Mouse (Mus musculus) intestine, embryonic 16.5 days (tissue): ENCODE measurements around the gene Plxna4. TPM values are rescaled to one million over a fixed set of nuclear protein-coding genes. Genes with fewer than 3 reads are reported as not detected.

Source experiments
- ATAC-seq: fragments of 200-750 bp; cut with Nextera tagmentation; 2 replicates; pipeline ENCODE4 v1.8.0; 2017; ENCODE audit warnings: moderate TSS enrichment, moderate library complexity
- H3K27ac ChIP-seq: fragments of 300-500 bp; sonication (generic); 2 replicates; pipeline ENCODE4 v1.5.1; 2014; ENCODE audit warnings: mild to moderate bottlenecking, low read length
- H3K27me3 ChIP-seq: fragments of 300-500 bp; sonication (generic); replicated peaks from 2 replicates; pipeline ENCODE4 v1.6.1; 2014; ENCODE audit warnings: low read length, control low read depth, mixed read lengths; ENCODE audit not compliant: control insufficient read depth, insufficient read depth
- H3K36me3 ChIP-seq: fragments of 300-500 bp; sonication (generic); 2 replicates; pipeline ENCODE4 v1.6.1; 2014; ENCODE audit warnings: low read length, control low read depth; ENCODE audit not compliant: control insufficient read depth, insufficient read depth
- H3K4me1 ChIP-seq: fragments of 300-500 bp; sonication (generic); 2 replicates; pipeline ENCODE4 v1.6.1; 2014; ENCODE audit warnings: low read length, control low read depth, mixed read lengths; ENCODE audit not compliant: control insufficient read depth, insufficient read depth
- H3K4me2 ChIP-seq: fragments of 300-500 bp; sonication (generic); 2 replicates; pipeline ENCODE4 v1.6.1; 2014; ENCODE audit warnings: low read depth, low read length, control low read depth
- H3K4me3 ChIP-seq: fragments of 300-500 bp; sonication (generic); 2 replicates; pipeline ENCODE4 v1.5.1; 2014; ENCODE audit warnings: mild to moderate bottlenecking, low read length
- H3K9ac ChIP-seq: fragments of 300-500 bp; sonication (generic); 2 replicates; pipeline ENCODE4 v1.6.1; 2014; ENCODE audit warnings: low read depth, low read length
- H3K9me3 ChIP-seq: fragments of 300-500 bp; sonication (generic); 2 replicates; pipeline ENCODE4 v1.6.1; 2016; ENCODE audit warnings: low read length, control low read depth; ENCODE audit not compliant: control insufficient read depth
- WGBS: fragments of 180-500 bp; shearing (Covaris S2); extraction: QIAGEN DNeasy Blood & Tissue Kit; methylation state at CpG from one replicate; pipeline ENCODE4 v1.1.7; 2014; 5-methylcytosine and 5-hydroxymethylcytosine counted together
- polyA plus RNA-seq: library from polyadenylated mRNA; unstranded; fragments of >200 nt; fragmentation: Nextera tagmentation; extraction: Ambion mirVana; gene quantifications from 2 replicates; pipeline ENCODE4 v1.2.1, GENCODE M21; 2015

Plxna4 gene
- polyA plus RNA-seq, 1 experiment from 2014 or later: 1.3 TPM

- no peaks in the 10 kb centered on the region for H3K4me1 ChIP-seq
- H3K36me3 ChIP-seq: no peaks in the 10 kb centered on the region
- no peak overlapping the region for H3K27ac ChIP-seq
- 89% methylated on average over 4 of the region's 4 CpGs for WGBS
- no peak overlapping the region for H3K9ac ChIP-seq
- no peak for ATAC-seq
- H3K9me3 ChIP-seq: no peaks in the 10 kb centered on the region
- H3K4me3 ChIP-seq: no peak overlapping the region
- H3K27me3 ChIP-seq: no peaks in the 10 kb centered on the region
- H3K4me2 ChIP-seq: no peak overlapping the region
These were observed 278.8 kb downstream of the Plxna4 start for GRCm38 (mm10) chr6:32309147-32309546.

- WGBS: 64% methylated on average over 2 of the region's 2 CpGs
These were observed 287.4 kb downstream of the Plxna4 start for GRCm38 (mm10) chr6:32300611-32301010.

GRCm38 (mm10) chr6:32281457-32281856, 306.5 kb downstream of the Plxna4 start:
- Histone ChIP-seq H3K36me3 (no peaks in the 10 kb centered on the region), H3K4me2 (no peak overlapping the region), H3K9me3 (no peaks in the 10 kb centered on the region), H3K4me1 (no peaks in the 10 kb centered on the region), H3K27me3 (no peaks in the 10 kb centered on the region), H3K4me3 (no peak overlapping the region), H3K27ac (no peak overlapping the region), H3K9ac (no peak overlapping the region)
- no peak for ATAC-seq

More at GRCm38 (mm10) chr6:32300611-32301010, 287.4 kb downstream of the Plxna4 start:
- H3K36me3 ChIP-seq: no peaks in the 10 kb centered on the region
- H3K4me3 ChIP-seq: no peak overlapping the region
- H3K4me1 ChIP-seq: no peaks in the 10 kb centered on the region
- no peak overlapping the region for H3K4me2 ChIP-seq
- H3K9ac ChIP-seq: no peak overlapping the region
- no peak for ATAC-seq
- no peaks in the 10 kb centered on the region for H3K27me3 ChIP-seq
- no peaks in the 10 kb centered on the region for H3K9me3 ChIP-seq
- H3K27ac ChIP-seq: no peak overlapping the region

- H3K4me2 ChIP-seq: no peak overlapping the region
- no peaks in the 10 kb centered on the region for H3K4me1 ChIP-seq
- 57% methylated on average over 2 of the region's 2 CpGs for WGBS
- no peak overlapping the region for H3K27ac ChIP-seq
- H3K36me3 ChIP-seq: no peaks in the 10 kb centered on the region
- no peak overlapping the region for H3K4me3 ChIP-seq
- H3K9me3 ChIP-seq: no peaks in the 10 kb centered on the region
- ATAC-seq: no peak
- H3K27me3 ChIP-seq: no peaks in the 10 kb centered on the region
- H3K9ac ChIP-seq: no peak overlapping the region
These were observed 307.3 kb downstream of the Plxna4 start for GRCm38 (mm10) chr6:32280728-32281127.

GRCm38 (mm10) chr6:32271463-32271862, 316.5 kb downstream of the Plxna4 start:
- Histone ChIP-seq H3K27me3 (no peaks in the 10 kb centered on the region), H3K4me2 (no peak overlapping the region), H3K9ac (no peak overlapping the region), H3K4me1 (no peaks in the 10 kb centered on the region), H3K27ac (no peak overlapping the region), H3K36me3 (no peaks in the 10 kb centered on the region), H3K4me3 (no peak overlapping the region), H3K9me3 (no peaks in the 10 kb centered on the region)
- no peak for ATAC-seq
- WGBS: 59% methylated on average over 4 of the region's 4 CpGs

GRCm38 (mm10) chr6:32266085-32266484, 321.9 kb downstream of the Plxna4 start:
- Histone ChIP-seq H3K27ac (no peak overlapping the region), H3K36me3 (no peaks in the 10 kb centered on the region), H3K4me1 (no peaks in the 10 kb centered on the region), H3K4me3 (no peak overlapping the region), H3K27me3 (no peaks in the 10 kb centered on the region), H3K4me2 (no peak overlapping the region), H3K9ac (no peak overlapping the region), H3K9me3 (no peaks in the 10 kb centered on the region)
- WGBS: 81% methylated on average over 7 of the region's 7 CpGs
- ATAC-seq: no peak

- whole genome bisulfite sequencing: 44% methylated on average over 3 of the region's 3 CpGs
- Histone ChIP-seq H3K4me2 (no peak overlapping the region), H3K4me1 (no peaks in the 10 kb centered on the region), H3K4me3 (no peak overlapping the region), H3K27me3 (no peaks in the 10 kb centered on the region), H3K9ac (no peak overlapping the region), H3K36me3 (no peaks in the 10 kb centered on the region), H3K27ac (no peak overlapping the region), H3K9me3 (no peaks in the 10 kb centered on the region)
- no peak for ATAC-seq
These were observed 326.7 kb downstream of the Plxna4 start for GRCm38 (mm10) chr6:32261339-32261738.

- 84% methylated on average over 5 of the region's 5 CpGs for WGBS
- Histone ChIP-seq H3K4me3 (no peak overlapping the region), H3K36me3 (no peaks in the 10 kb centered on the region), H3K9me3 (no peaks in the 10 kb centered on the region), H3K27ac (no peak overlapping the region), H3K4me2 (no peak overlapping the region), H3K4me1 (no peaks in the 10 kb centered on the region), H3K27me3 (no peaks in the 10 kb centered on the region), H3K9ac (no peak overlapping the region)
- no peak for ATAC-seq
These were observed 327.7 kb downstream of the Plxna4 start for GRCm38 (mm10) chr6:32260341-32260740.

- H3K4me2 ChIP-seq: no peak overlapping the region
- H3K27ac ChIP-seq: no peak overlapping the region
- H3K27me3 ChIP-seq: no peaks in the 10 kb centered on the region
- H3K4me3 ChIP-seq: no peak overlapping the region
- H3K4me1 ChIP-seq: no peaks in the 10 kb centered on the region
- no peak overlapping the region for H3K9ac ChIP-seq
- WGBS: 60% methylated on average over 2 of the region's 2 CpGs
- ATAC-seq: no peak
- no peaks in the 10 kb centered on the region for H3K36me3 ChIP-seq
- H3K9me3 ChIP-seq: no peaks in the 10 kb centered on the region
These were observed 332.8 kb downstream of the Plxna4 start for GRCm38 (mm10) chr6:32255191-32255590.

GRCm38 (mm10) chr6:32252168-32252567, 335.8 kb downstream of the Plxna4 start:
- Histone ChIP-seq H3K9ac (no peak overlapping the region), H3K36me3 (no peaks in the 10 kb centered on the region), H3K4me1 (no peaks in the 10 kb centered on the region), H3K4me3 (no peak overlapping the region), H3K27ac (no peak overlapping the region), H3K9me3 (no peaks in the 10 kb centered on the region), H3K4me2 (no peak overlapping the region), H3K27me3 (no peaks in the 10 kb centered on the region)
- 75% methylated on average over 7 of the region's 7 CpGs for WGBS
- no peak for ATAC-seq
